Mouse (Mus musculus): ENCODE results near the gene Catsperz.
"Not testable (repeated sequence)": the region's sequence is repeated elsewhere in the genome, so short reads cannot be mapped to it uniquely, and the experiment has no call there.

The Catsperz gene

GRCm38 (mm10) chr19:6906199-6906598, 19.0 kb downstream of the Catsperz start:
- no peak for DNase-seq

- no peak for DNase-seq
Measured at GRCm38 (mm10) chr19:6905498-6906159, 19.6 kb downstream of the Catsperz start.

GRCm38 (mm10) chr19:6904846-6905245, 20.3 kb downstream of the Catsperz start:
- DNase-seq = no peak

- DNase-seq = no peak
Measured at GRCm38 (mm10) chr19:6903031-6903430, 22.1 kb downstream of the Catsperz start.

GRCm38 (mm10) chr19:6899641-6900040, 25.5 kb downstream of the Catsperz start:
- DNase-seq = no peak

GRCm38 (mm10) chr19:6895608-6896305, 29.4 kb downstream of the Catsperz start:
- not testable (repeated sequence) for DNase-seq

- DNase-seq = no peak
Measured at GRCm38 (mm10) chr19:6893731-6894451, 31.3 kb downstream of the Catsperz start.

- no peak for DNase-seq
Measured at GRCm38 (mm10) chr19:6892512-6892911, 32.7 kb downstream of the Catsperz start.

- no peak for DNase-seq
Measured at GRCm38 (mm10) chr19:6877965-6878364, 47.2 kb downstream of the Catsperz start.

- DNase-seq = no peak
Measured at GRCm38 (mm10) chr19:6876799-6877198, 48.4 kb downstream of the Catsperz start.

GRCm38 (mm10) chr19:6875834-6876233, 49.3 kb downstream of the Catsperz start:
- DNase-seq = no peak

GRCm38 (mm10) chr19:6874257-6874656, 50.9 kb downstream of the Catsperz start:
- DNase-seq = no peak

GRCm38 (mm10) chr19:6872701-6873100, 52.5 kb downstream of the Catsperz start:
- no peak for DNase-seq

Data from cerebellum, adult 11 months (tissue).